Mouse (Mus musculus): ENCODE results near the gene Rnf185.

DNA sequence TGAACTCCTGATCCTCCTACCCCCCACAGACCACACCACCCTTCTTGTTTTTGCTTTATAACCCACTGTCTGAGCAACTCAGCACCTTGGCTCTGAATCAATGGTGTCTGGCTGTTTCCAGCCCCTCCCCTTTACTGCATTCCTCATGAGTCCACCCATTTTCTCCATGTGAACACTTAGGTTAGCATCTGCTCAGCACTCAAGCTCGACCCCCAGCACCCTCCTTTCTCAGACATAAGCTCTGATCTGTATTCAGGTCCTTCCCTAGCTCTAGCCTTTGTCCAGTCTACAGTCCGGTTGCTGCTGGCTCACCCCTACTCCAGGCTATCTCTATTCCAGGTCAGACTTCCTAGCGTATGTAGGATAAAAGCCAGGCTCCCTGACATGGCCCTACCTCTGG lies 56.1 kb downstream of the Rnf185 start:
- TF ChIP-seq CTCF (IDR thresholded peaks at IDR 0.05; ENCODE audit: extremely low read depth, insufficient read depth, insufficient read length, insufficient replicate concordance) (no peak), POLR2A (IDR thresholded peaks at IDR 0.05; ENCODE audit: low read depth, low read length) (no peak)

All from spleen, adult 2 months (tissue).